In genomic region chr12:3618144-3619020, GRCm38 (mm10) we compare ENCODE assay signal across 22 mouse cellular contexts. TPM values are rescaled to one million over a fixed set of nuclear protein-coding genes. Genes with fewer than 3 reads are reported as not detected.
DNase-seq lines count a peak whose midpoint lies in the region; ATAC-seq lines count a peak whose summit lies in the region.
"Had no signal": no experiment of that assay in that cellular context is flagged by ENCODE, and none has a peak within 500 bp of the region (broad histone marks: within the 10 kb centered on the region; RNA-seq: fewer than 3 reads in every experiment).

No protein-coding gene starts in this region.

- ATAC-seq in liver, embryonic 12.5 days, result peak; percentile 100
- ATAC-seq in hindbrain, embryonic 13.5 days (ENCODE audit: low FRiP score), result no peak
- ATAC-seq: midbrain, embryonic 15.5 days had no signal

- no peaks in the 10 kb centered on the region for H3K9me3 ChIP-seq in liver, embryonic 12.5 days (replicated peaks)
- H3K9me3 ChIP-seq in hindbrain, embryonic 13.5 days, result no peaks in the 10 kb centered on the region
- H3K9me3 ChIP-seq in forebrain, embryonic 10.5 days, result no peaks in the 10 kb centered on the region
- H3K9me3 ChIP-seq: embryonic facial prominence, embryonic 15.5 days; heart, embryonic 15.5 days; hindbrain, embryonic 12.5 days; midbrain, embryonic 15.5 days had no signal

- 0 out of 2 replicates have a peak, but pooled peaks cover 2% of the 10 kb centered on the region for H3K36me3 ChIP-seq in liver, embryonic 12.5 days
- H3K36me3 ChIP-seq in hindbrain, embryonic 13.5 days, result peaks cover 10% of the 10 kb centered on the region
- H3K36me3 ChIP-seq in forebrain, embryonic 10.5 days (replicated peaks), result peaks cover 9% of the 10 kb centered on the region
- H3K36me3 ChIP-seq: heart, embryonic 15.5 days; midbrain, embryonic 15.5 days had no signal

- WGBS in liver, embryonic 12.5 days (ENCODE audit: insufficient replicate concordance), result 41% methylated on average over 7 of the region's 7 CpGs
- 94% methylated on average over 7 of the region's 7 CpGs for WGBS in hindbrain, embryonic 13.5 days
- WGBS in forebrain, embryonic 10.5 days, result 91% methylated on average over 7 of the region's 7 CpGs

- H3K4me3 ChIP-seq in liver, embryonic 12.5 days, result peak overlapping the region; percentile 41
- H3K4me3 ChIP-seq in hindbrain, embryonic 13.5 days, result no peak overlapping the region
- H3K4me3 ChIP-seq in forebrain, embryonic 10.5 days, result no peak overlapping the region
- H3K4me3 ChIP-seq: embryonic facial prominence, embryonic 15.5 days; heart, embryonic 15.5 days; hindbrain, embryonic 12.5 days; midbrain, embryonic 15.5 days had no signal

- H3K27ac ChIP-seq in liver, embryonic 12.5 days, result peak overlapping the region; percentile 99
- H3K27ac ChIP-seq in hindbrain, embryonic 13.5 days, result no peak overlapping the region
- no peak overlapping the region for H3K27ac ChIP-seq in forebrain, embryonic 10.5 days
- H3K27ac ChIP-seq: embryonic facial prominence, embryonic 15.5 days; heart, embryonic 15.5 days; hindbrain, embryonic 12.5 days; macrophage; midbrain, embryonic 15.5 days had no signal

- DNase-seq in spleen, adult 12 weeks (ENCODE audit: low spot score), result peak; percentile 18
- DNase-seq in spleen, adult 18-20 months, result no peak
- peak; percentile 77 for DNase-seq in c-Kit-positive CD71-positive TER-119-negative erythroid progenitor cells, embryonic 14.5 days (ENCODE audit: low read depth)
- DNase-seq in spleen, postnatal 36 days (ENCODE audit: low spot score in 2 of 2), result peak; percentile 18 to 29
- DNase-seq in layer of hippocampus, postnatal 10 days (ENCODE audit: low spot score in 2 of 2), result no peak
- DNase-seq in forebrain, embryonic 10.5 days (ENCODE audit: extremely low spot score, low spot score), result no peak
- DNase-seq: cerebellum, adult 9-10 months; gastrocnemius, postnatal 36 days; kidney, adult 2 months; kidney, postnatal 36 days; layer of hippocampus, postnatal 36 days; left cerebral cortex, postnatal 4 days; lung, adult 2 months; right cerebral cortex, postnatal 14 days; thymus, postnatal 4 days had no signal

- H3K4me2 ChIP-seq in liver, embryonic 12.5 days, result peak overlapping the region; percentile 75
- H3K4me2 ChIP-seq in hindbrain, embryonic 13.5 days, result no peak overlapping the region
- H3K4me2 ChIP-seq: embryonic facial prominence, embryonic 15.5 days; heart, embryonic 15.5 days; hindbrain, embryonic 12.5 days; midbrain, embryonic 15.5 days had no signal

- peaks cover 33% of the 10 kb centered on the region for H3K4me1 ChIP-seq in liver, embryonic 12.5 days
- H3K4me1 ChIP-seq in hindbrain, embryonic 13.5 days (replicated peaks), result no peaks in the 10 kb centered on the region
- no peaks in the 10 kb centered on the region for H3K4me1 ChIP-seq in forebrain, embryonic 10.5 days
- H3K4me1 ChIP-seq: embryonic facial prominence, embryonic 15.5 days; heart, embryonic 15.5 days; hindbrain, embryonic 12.5 days; midbrain, embryonic 15.5 days had no signal

- no peaks in the 10 kb centered on the region for H3K27me3 ChIP-seq in liver, embryonic 12.5 days (replicated peaks)
- no peaks in the 10 kb centered on the region for H3K27me3 ChIP-seq in hindbrain, embryonic 13.5 days
- H3K27me3 ChIP-seq in forebrain, embryonic 10.5 days (ENCODE audit: poor library complexity, severe bottlenecking), result no peaks in the 10 kb centered on the region
- H3K27me3 ChIP-seq: embryonic facial prominence, embryonic 15.5 days; heart, embryonic 15.5 days; hindbrain, embryonic 12.5 days; midbrain, embryonic 15.5 days had no signal

- peak overlapping the region; percentile 74 for H3K9ac ChIP-seq in liver, embryonic 12.5 days
- no peak overlapping the region for H3K9ac ChIP-seq in hindbrain, embryonic 13.5 days
- H3K9ac ChIP-seq: embryonic facial prominence, embryonic 15.5 days; heart, embryonic 15.5 days; hindbrain, embryonic 12.5 days; midbrain, embryonic 15.5 days had no signal

RNA-seq across cellular contexts. Expression of gene Dtnb, which starts 46.2 kb away (rescaled TPM):
- 22.6 and 26.3 TPM in 2 replicates for polyA plus RNA-seq in liver, embryonic 12.5 days (2016; fragmentation: Nextera tagmentation; extraction: Ambion mirVana)
- total RNA-seq in layer of hippocampus, postnatal 10 days (2021), result 100 to 1,000 TPM in 1 of 2 experiments, 10 to 100 TPM in 1; 93.5 to 122 TPM
- polyA plus RNA-seq in hindbrain, embryonic 13.5 days (2015; fragmentation: Nextera tagmentation; extraction: Ambion mirVana), result 40.6 and 40.9 TPM in 2 replicates
- polyA plus RNA-seq in forebrain, embryonic 10.5 days (2016; fragmentation: Nextera tagmentation; extraction: Ambion mirVana), result 29.7 and 31.3 TPM in 2 replicates

Comparison
In these comparisons a context has a peak if more than half of its experiments do, and no peak if none do; other contexts are left out.
1. DNase-seq: peak in spleen, adult 12 weeks (single experiment), c-Kit-positive CD71-positive TER-119-negative erythroid progenitor cells, embryonic 14.5 days (single experiment) and spleen, postnatal 36 days (2 of 2); none in spleen, adult 18-20 months (0 of 2), layer of hippocampus, postnatal 10 days (0 of 2) and forebrain, embryonic 10.5 days (single experiment).